Mouse (Mus musculus) NIH3T3 (cell line): ENCODE measurements around the gene Suds3.
A peak's percentile ranks its signal among the peaks of the same experiment; 100 is the strongest.

Source experiments
- DNase-seq: peaks from one replicate; pipeline ENCODE4 v3.0.0-alpha.2; 2012; ENCODE audit warnings: low read depth

Suds3 gene

GRCm38 (mm10) chr5:117135869-117136268 lies 20.0 kb upstream of the Suds3 start:
- no peak for DNase-seq

GRCm38 (mm10) chr5:117134889-117135456 lies 19.1 kb upstream of the Suds3 start:
- DNase-seq, result peak; percentile 34

GRCm38 (mm10) chr5:117134066-117134888 lies 18.4 kb upstream of the Suds3 start:
- peak; percentile 58 for DNase-seq

- DNase-seq, result no peak
Observed at GRCm38 (mm10) chr5:117133446-117134065, 17.6 kb upstream of the Suds3 start.

GRCm38 (mm10) chr5:117130726-117131125 lies 14.8 kb upstream of the Suds3 start:
- peak; percentile 48 for DNase-seq

GRCm38 (mm10) chr5:117127051-117127450 lies 11.1 kb upstream of the Suds3 start:
- DNase-seq, result no peak

- no peak for DNase-seq
Observed at GRCm38 (mm10) chr5:117125482-117126346, 9.8 kb upstream of the Suds3 start.

GRCm38 (mm10) chr5:117123840-117124239 lies 7.9 kb upstream of the Suds3 start:
- DNase-seq, result no peak

GRCm38 (mm10) chr5:117123102-117123501 lies 7.2 kb upstream of the Suds3 start:
- peak; percentile 34 for DNase-seq

- no peak for DNase-seq
Observed at GRCm38 (mm10) chr5:117121657-117122056, 5.7 kb upstream of the Suds3 start.

GRCm38 (mm10) chr5:117120489-117121466 lies 4.9 kb upstream of the Suds3 start:
- peak; percentile 37 for DNase-seq

GRCm38 (mm10) chr5:117119777-117120488 lies 4.0 kb upstream of the Suds3 start, which contains the start of gene Taok3:
Gene Taok3 (plus strand): TSS chr5:117120129.
- peak; percentile 99 for DNase-seq

GRCm38 (mm10) chr5:117118850-117119249 lies 2.9 kb upstream of the Suds3 start:
- DNase-seq, result no peak

- DNase-seq, result no peak
Observed at GRCm38 (mm10) chr5:117118220-117118619, 2.3 kb upstream of the Suds3 start.

GRCm38 (mm10) chr5:117117716-117118115 lies 1.8 kb upstream of the Suds3 start:
- no peak for DNase-seq

- DNase-seq, result no peak
Observed at GRCm38 (mm10) chr5:117117241-117117640, 1.3 kb upstream of the Suds3 start.

- no peak for DNase-seq
Observed at GRCm38 (mm10) chr5:117116660-117117059, 747 bp upstream of the Suds3 start.

- DNase-seq, result no peak
Observed at GRCm38 (mm10) chr5:117115193-117115767, 633 bp downstream of the Suds3 start.

GRCm38 (mm10) chr5:117114581-117115192 lies 1.2 kb downstream of the Suds3 start:
- DNase-seq, result peak; percentile 74
